Mouse (Mus musculus) lung, adult 18-20 months (tissue): ENCODE measurements at regions not wholly inside any gene's neighbourhood (a gene's known extent, or its start where the extent isn't known, plus 50 kb on each side); places are given as distances from the start of the nearest gene placed in this dataset.
"Not testable (repeated sequence)": the region's sequence is repeated elsewhere in the genome, so short reads cannot be mapped to it uniquely, and the experiment has no call there.

ENCODE experiments used
- DNase-seq, 2 experiments: peaks; one replicate each; pipeline ENCODE4 v3.0.0; 2022; ENCODE audit warnings: mixed read lengths in 2 of 2

DNA sequence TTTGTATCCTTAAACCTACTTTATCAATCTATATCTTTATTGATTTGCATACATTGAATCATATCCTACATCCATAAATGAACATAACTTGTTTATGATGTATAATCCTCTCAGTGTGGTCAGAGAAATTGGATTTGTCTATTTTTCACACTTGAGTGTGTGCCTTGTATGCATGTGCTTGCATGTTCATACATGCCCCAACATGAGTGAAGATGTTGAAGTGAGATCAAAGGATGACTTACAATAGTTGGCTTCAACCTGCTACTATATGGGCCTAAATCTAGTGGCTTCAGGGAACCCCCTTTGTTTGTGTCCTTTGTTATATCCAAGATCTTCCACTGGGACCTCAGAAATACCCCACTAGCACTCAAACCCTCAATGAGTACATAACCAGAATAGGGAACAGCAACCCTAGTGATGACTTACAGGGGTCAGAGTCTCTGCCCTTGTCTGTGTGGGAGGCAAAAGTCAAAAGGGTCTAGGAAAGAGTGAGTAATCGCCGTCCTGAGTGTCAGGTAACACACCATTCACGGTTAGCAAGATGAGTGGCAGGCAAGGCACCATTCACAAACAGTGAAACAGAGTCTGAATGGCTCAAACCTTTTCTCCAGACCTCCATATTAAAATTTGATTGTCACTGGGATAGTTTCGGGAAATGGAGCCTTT lies 236.3 kb downstream of the Lpin1 start:
- no peak for DNase-seq

DNA sequence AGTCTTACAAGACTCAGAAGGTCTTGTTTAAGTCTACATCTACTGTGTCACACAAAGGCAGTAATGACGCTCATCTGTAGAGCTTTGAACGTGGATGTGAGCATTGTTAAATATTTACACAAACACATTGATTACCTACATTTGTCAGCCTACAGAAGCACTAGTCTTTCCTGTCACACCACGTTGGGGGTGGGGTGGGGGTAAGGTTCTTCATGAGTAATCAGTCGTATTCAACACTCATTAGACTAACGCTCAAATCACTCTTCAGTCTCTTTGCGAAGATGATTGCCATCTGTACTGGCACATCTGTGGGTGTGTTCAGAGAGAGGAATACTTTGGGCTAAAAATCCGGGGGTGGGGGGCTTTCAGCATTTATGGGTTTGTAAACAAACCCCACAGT lies 240.7 kb downstream of the Lpin1 start:
- DNase-seq = no peak

DNA sequence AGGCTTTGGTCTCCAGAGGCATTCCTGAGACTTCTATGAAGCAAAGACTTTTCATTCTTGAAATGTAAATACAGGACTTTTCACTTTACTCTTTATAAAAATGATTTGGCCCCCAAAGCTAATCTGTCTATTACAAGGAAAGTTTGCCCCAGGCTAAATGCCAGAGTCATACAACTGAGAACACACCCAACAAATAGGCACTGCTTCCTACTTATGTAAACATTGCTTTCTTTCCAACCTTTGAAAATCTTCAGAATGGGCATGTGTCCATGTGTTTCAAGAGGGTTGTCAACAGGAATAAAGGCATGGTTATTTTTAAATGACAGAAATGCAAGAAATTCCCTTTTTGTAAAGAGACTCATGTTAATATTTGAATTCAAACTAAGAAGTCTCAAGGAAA lies 248.4 kb downstream of the Lpin1 start:
- DNase-seq = no peak

DNA sequence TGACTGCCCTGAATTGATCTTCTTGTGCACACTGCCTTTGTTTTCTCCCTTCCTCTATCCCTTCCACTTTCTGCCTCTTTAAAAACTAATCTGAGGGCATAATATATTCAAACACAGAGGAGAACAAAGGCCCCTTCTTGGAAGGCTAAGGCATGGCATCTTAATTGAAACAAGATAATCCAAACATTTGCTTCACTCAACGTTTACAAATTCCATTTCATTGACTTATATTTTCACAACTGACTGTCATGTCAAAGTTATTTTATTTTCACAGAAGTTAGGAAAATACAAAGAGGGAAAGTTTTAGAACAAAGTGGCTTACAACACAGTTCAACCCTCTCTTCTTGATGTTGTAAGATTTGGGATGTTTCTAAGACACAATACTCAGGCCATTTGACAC lies 251.9 kb downstream of the Lpin1 start:
- no peak for DNase-seq

DNA sequence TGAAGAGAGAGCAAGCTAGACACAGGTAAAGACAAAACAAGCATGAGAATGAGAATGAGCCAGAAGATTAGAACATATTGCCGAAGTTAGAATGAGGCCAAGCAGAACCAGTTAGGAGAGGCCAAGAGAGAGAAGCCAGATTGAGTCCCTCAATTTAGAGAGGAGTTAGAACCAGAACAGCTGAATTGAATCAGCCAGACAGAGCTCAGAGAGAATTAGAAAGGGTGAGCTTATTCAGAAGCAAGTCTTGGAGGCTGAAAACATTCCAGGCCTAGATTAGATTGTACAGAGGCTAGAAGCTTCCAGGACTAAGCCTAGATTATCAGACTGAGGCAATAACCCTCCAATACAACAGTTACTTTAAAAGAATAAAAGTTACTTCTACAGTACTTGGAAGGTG lies 256.1 kb downstream of the Lpin1 start:
- DNase-seq = no peak

DNA sequence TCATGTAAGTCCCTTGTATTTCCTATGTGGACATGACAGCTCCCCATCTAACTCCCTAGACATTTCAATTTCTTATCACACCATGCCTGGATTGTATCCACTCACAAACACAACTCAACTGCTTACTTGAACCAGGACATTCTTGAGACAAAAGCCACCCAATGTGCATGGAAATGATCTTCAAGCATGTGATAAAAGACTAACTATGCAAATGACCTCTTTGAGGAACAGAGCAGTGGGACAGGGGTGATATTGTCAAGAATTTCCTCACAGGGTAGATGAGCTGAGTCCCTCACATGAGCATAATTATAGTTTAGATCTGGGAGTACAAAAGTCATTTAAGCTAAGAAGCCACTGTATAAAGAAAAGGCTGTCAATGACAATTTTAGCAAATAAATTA lies 259.0 kb downstream of the Lpin1 start:
- no peak for DNase-seq

DNA sequence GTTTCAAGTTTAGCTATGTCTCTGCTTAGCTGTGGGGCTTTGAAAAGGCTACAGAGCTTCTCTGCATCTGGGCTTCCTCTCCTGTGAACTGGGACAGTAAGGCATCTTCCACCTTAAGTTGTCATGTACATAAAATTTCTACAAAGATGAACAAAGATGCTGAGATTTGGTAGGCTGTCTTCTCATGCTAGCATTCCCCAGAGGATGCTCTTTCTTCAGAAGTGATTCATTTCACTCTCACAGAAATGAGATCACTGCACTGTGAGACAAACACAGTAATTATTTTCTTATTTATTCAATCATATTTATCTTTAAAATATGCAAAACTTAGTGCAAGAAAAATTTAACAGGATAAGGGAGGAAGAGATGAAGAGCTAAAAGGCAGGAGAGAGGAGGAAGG lies 261.5 kb downstream of the Lpin1 start:
- no peak for DNase-seq

DNA sequence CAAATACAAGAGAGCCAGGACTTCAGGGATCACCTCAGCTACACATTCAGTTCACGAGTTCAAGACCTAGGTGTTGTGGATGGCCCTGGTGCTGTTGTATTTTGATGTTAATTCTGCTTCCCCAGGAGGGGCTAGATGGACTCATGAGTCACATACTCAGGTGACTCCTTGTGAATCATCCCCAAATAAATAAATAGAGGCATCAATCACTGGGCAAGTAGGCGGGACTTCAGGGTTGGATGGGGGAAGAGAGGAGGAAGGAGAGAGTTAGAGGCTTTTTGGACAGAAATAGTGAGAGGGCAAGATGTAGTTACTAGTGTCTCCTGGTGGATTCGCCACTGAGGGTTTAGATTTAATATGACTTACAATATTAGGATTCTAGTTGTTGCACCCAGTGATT lies 266.7 kb downstream of the Lpin1 start:
- DNase-seq = no peak

DNA sequence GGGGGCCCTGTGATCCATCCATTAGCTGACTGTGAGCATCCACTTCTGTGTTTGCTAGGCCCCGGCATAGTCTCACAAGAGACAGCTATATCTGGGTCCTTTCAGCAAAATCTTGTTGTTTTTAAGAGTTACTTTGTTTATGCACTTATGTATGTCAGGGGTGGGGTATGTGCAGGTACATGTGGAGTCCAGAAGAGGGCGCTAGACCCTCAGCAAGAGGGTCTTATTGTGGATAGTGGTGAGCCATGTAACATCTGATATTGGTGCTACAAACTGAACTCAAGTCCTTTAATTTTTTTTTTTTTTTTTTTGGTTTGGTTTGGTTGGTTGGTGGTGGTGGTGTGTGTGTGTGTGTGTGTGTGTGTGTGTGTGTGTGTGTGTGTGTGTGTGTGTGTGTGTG lies 268.7 kb downstream of the Lpin1 start:
- not testable (repeated sequence) for DNase-seq

DNA sequence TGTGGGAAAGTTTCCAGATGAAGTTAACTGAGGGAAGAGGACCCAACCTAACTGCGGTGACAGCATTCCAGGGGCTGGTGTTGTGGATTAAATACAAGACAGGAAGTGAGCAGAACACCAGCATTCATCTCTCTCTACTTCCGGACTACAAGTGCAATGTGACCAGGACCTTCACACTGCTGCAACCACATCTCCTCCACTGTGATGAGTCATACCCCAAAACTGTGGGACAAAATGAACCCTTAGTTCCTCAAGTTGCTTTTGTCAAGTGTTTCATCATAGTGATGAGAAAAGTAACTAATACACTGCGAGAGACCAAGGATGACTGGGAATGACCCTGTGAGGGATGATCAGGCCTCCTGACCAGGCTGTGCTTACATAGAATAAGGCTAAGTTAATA lies 279.3 kb downstream of the Lpin1 start:
- no peak for DNase-seq

DNA sequence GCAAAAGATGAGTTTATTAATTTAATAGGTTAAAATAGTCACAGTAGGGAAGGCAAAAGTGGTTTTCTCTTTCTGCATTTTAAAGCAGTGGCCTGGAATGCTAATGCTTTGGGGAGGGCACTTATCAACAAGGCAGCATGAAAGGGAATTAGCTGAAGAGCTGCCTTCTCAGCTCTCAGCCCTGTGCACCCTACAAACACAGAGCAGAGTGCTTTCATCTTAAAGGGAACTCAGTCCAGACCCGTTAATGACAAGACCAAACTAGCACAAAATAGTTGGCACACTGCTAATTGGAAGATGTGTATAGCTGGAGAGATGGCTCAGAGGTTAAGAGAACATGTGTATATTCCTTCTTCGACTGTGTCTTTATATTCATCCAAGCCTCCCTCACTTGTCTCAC lies 281.6 kb downstream of the Lpin1 start:
- no peak for DNase-seq

DNA sequence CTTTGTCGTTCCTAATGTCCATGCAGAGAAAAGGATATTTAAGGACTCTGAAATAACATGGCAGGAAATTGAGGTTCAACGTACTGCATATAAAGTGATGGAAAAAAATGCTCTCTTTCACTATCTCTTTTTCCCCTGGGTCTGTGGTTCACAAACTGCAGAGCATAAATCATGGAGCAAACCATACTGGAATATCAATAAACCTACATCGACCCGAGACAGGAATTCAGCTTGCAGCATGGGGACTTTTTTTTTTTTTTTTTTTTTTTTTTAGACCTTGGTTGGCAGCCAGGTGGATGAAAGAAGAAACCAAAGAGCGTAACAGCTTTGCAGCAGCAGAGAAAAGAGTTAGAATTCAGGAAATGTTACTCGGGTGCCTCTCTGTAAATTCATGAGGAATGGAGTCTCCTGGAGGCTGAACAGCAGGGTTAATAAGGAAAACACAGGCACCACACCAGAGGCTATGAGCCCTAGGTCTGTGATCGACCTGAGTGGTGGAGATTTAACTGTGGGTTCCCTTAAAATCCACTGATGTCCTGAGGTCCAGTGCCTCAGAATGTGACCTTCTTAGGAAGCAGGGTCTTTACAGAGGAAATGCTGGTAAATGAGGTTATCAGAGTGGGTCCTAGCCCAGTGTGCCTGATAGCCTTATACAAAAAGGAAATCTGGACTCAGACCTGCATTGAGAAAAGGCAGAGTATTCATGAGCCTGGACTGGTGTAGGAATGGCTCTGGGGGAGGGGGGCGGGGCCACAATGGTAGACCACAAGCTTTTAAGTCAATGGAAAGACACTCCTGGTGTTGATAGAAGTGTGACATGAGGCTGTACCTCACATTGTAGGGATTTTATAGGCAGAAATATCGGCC lies 290.0 kb downstream of the Lpin1 start:
- DNase-seq = no peak

DNA sequence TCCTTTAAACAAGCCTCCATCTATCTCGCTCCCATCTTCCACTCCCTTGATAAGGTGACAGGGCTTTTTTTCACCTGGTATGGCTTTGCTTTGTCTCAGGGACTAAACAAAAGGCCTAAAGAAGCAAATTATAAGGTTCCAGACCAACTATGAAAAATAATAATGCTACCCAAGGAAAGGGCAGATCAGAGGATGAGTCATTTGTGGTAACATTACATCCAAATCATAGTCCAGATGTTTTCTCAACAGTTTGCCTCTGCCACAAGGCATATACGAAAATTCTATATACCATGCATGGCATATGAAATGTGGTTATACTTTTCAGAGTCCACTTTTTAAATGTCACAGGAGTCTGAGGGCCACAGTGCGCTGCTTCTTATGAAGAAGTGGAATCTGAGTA lies 302.7 kb downstream of the Lpin1 start:
- no peak for DNase-seq

DNA sequence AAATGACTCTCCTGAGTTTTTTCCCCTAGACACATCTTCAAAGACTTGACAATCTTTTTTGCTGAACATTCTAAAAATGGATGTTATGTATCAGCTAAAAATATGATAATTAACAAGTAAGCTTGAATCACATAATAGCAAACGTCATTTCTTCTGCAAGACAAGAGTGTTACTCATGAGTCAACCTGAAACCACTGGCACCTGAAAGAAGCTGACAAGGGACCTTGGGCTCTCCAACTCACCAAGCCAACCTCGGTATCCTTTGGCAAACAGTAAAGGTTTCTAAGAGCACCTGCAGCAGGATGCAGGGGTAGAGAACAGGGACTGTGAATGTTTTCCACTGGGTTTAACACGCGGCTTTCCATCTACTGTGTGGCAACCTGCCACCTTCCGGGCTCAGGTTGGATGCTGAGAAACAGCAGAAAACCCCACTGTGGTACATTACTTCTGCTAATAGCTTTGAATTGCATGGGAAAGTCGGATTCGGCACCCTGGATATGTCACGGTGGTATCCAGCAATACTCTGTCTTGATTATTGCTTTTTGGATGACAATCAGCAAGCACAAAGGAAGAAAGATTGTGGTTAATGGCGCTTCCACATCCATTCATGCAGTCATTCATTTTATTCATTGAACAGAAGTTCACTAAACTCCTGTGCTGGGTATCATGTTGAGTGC lies 305.9 kb downstream of the Lpin1 start:
- DNase-seq = no peak

DNA sequence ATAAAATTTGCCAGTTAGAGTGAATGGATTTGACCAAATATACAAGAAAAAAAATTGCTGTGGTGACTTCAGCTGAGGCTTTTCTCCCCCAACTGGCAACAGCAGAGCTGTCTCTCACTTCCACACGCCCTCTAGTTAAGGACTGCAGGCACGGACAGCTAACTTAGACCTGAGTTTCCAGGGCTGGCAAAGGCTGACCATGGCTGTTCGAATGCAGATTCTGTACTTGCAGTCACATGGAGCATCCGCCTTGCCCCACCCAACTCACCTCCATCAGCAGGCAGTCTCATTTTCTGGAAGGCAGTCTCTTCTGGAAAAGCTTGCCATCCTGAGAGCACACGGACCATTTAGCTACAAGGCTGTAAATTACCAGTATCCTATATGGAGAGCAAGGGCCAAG lies 325.7 kb downstream of the Lpin1 start:
- no peak for DNase-seq

DNA sequence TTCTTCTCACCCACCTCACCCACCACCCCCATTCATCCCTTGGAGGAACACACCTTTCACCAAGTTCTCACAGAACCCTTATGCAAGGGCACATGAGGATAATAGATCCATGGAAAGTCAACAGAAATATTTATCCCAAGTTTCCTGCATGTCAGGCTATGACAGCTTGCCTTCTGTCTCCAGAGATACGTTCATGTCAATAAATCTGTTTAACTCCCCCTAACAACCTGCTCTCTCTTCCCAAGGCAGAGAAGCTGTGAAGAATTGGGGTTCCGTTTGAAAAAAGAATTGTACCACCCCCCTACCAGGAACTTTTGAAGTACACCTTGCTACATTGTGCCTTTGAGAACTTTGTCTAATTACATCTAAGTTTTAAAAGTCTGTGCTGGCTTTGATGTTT lies 331.6 kb downstream of the Lpin1 start:
- DNase-seq = no peak

DNA sequence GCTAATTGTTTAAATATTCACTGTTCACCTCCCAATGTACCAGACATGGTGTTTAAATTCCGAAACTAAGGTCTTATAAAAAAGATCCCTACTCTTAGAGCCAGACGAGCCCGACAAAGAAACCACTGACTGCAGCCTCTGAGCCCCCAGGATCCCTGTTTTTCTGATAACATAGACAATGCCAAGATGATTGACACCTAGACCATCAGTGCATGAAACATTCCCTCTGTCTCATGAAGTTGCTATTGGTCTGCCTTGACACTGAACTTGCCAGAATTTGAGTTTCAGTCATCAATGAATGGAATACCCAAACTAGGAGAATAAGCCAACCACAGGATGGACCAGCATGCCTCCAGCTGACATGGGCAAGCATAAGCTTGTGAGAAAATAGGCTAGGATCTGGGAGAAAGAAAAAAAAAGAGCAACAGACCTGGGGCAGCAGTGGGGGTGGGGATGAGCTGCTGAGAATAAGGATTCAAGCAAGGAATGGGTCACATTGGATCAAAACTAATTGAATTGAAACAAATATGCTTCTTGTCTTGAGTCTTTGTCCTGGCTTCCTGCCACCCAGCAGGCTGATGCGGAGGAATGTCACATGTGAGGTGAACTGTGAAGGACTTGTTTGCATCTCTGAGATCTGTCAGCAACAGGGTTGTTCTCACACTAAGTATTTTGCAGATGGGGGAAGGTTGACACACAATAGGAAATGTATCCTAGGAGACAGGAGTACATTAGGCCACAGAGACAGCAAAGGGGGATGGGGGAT lies 333.0 kb downstream of the Lpin1 start:
- DNase-seq = no peak

DNA sequence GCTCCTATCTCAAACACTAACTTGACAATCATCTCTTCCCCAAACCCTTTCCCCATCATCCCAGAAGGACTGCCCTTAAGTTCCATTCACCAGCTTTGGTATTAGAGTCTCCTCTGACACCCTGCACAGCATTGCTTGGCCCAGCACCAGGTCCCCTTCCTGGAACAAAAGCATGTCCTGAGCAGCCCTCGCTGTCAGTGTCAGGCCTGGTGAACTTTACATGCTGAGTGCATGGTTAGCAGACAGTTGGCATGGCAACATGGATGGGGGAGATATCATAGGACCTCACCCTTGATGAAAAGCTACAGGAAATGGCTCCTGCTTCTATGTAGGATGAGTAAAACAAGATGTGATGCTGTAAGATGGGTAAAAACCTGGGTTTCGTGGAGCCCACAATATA lies 333.6 kb downstream of the Lpin1 start:
- no peak for DNase-seq

DNA sequence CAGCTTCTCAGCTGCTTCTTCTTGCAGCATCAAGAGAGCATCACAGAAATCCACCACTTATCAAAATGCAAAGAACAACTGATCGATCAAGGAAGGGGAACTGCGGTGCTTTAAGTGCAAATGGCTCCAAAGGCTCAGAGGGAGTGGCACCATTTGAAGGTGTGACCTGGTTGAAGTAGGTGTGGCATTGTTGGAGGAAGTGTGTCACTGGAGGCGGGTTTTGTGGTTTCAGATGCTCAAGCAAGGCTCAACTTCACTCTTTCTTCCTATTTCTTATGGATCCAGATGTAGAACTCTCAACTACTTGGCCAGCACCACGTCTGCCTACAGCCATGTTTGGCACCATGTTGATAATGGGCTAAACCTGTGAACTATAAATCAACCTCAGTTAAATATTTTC lies 334.5 kb downstream of the Lpin1 start:
- DNase-seq = no peak

DNA sequence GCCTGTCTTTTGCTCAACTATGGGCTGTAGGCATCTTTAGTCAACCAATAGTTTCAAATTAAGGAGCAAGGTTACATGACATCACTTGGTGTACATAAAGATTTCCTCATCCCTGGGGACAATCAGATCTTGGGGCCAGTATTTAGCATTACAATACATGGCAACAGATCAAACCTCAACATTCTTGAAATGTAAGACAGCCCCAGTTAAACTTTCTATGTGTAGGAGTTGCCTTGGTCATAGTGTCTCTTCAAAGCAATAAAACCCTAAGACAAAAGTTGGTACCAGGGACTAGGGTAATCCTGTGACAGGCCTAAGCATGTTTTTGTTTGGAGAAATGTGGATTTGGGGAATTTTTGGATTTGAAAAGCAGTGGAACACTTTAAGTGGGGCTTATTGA lies 338.3 kb downstream of the Lpin1 start:
- DNase-seq = no peak

DNA sequence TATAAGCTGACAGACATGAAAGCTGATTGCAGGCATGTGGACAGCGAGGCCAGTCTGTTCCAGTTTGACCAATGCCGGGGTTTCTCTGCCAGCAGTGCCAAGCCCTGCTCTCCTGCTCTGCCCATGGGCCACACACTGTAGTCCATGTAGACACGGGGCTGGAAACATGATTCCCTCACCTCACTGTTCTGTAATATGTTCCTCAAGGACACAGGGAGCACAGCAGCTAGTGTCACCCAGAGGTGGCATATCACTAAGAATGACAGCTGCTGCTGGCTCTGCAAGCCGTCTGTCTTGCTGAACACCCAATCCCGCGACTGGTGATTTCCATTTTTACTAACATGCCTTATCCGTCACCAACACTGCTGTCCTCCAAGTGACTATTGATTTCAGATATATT lies 339.9 kb downstream of the Lpin1 start:
- DNase-seq = no peak

DNA sequence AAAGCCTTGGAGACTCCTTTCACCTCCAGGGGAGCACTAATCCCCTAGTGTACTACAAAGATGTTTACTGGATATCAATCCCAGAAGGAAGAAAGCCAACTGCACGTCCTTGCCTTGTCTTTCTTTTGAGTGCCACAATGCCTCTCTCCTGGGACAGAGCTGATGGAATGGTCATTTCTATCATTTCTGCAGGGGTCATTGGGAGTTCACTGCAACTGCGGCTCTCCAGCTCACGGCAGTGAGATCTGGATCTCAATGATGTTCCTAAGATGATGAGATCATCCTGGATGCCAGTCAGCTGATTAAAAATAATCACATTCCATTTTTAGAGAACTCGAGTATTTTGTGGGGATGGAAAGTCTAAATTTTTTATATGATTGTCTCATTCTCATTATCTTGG lies 341.1 kb downstream of the Lpin1 start:
- no peak for DNase-seq

DNA sequence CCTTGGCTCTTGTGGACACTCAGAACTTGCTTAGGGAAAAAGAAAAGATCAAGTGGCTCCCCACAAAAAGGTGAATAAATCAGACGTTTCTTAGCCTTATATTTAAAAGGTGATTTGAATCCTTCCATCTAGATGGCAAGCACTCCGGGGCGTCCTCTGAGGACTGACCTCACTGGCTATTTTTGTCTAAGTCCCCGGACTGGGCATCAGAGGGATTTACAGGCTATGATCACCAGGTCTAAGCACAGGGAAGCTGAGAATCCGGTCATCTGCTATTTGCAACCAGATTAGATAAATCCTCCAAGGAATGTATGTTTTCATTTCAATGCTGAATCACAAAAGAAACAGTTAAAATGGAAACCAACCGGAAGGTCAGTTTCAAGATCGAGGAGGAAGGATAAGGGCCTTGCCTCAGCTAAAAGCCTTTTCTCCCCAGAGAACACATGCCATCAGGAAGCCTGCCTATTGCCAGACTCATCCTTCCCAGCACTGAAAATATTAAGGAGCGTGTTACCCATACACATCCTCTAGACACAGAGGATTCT lies 342.1 kb downstream of the Lpin1 start:
- no peak for DNase-seq
